Comparison of ENCODE assay signal across 9 mouse cellular contexts in genomic region chr10:121506731-121507583, GRCm38 (mm10). TPM values are rescaled to one million over a fixed set of nuclear protein-coding genes. Genes with fewer than 3 reads are reported as not detected.
DNase-seq lines count a peak whose midpoint lies in the region; ATAC-seq and TF ChIP-seq lines count a peak whose summit lies in the region.
"Had no signal": no experiment of that assay in that cellular context is flagged by ENCODE, and none has a peak within 500 bp of the region (broad histone marks: within the 10 kb centered on the region; RNA-seq: fewer than 3 reads in every experiment).

No protein-coding gene starts in this region.

- H3K9me3 ChIP-seq in intestine, postnatal 0 days (ENCODE audit: control insufficient read depth): no peaks in the 10 kb centered on the region
- no peaks in the 10 kb centered on the region for H3K9me3 ChIP-seq in liver, embryonic 14.5 days (ENCODE audit: control insufficient read depth, low read length)
- H3K9me3 ChIP-seq in neural tube, embryonic 11.5 days (ENCODE audit: control insufficient read depth, low read length): no peaks in the 10 kb centered on the region
- H3K9me3 ChIP-seq: midbrain, embryonic 12.5 days had no signal

- H3K36me3 ChIP-seq in intestine, postnatal 0 days (ENCODE audit: control insufficient read depth, insufficient read depth): no peaks in the 10 kb centered on the region
- no peaks in the 10 kb centered on the region for H3K36me3 ChIP-seq in liver, embryonic 14.5 days (replicated peaks; ENCODE audit: control insufficient read depth, insufficient read depth, low read depth)
- H3K36me3 ChIP-seq in neural tube, embryonic 11.5 days (ENCODE audit: control insufficient read depth, insufficient read depth, low read length): no peaks in the 10 kb centered on the region
- H3K36me3 ChIP-seq: midbrain, embryonic 12.5 days had no signal

- 54% methylated on average over 29 of the region's 29 CpGs for WGBS in intestine, postnatal 0 days
- 47% methylated on average over 29 of the region's 29 CpGs for WGBS in liver, embryonic 14.5 days (ENCODE audit: insufficient replicate concordance)
- WGBS in neural tube, embryonic 11.5 days: 34% methylated on average over 29 of the region's 29 CpGs

- TF ChIP-seq EP300 in liver, embryonic 14.5 days (IDR thresholded peaks at IDR 0.05; ENCODE audit: low read depth): no peak

- H3K27me3 ChIP-seq in intestine, postnatal 0 days (replicated peaks; ENCODE audit: control insufficient read depth, insufficient read depth, low read length): no peaks in the 10 kb centered on the region
- no peaks in the 10 kb centered on the region for H3K27me3 ChIP-seq in liver, embryonic 14.5 days (ENCODE audit: control insufficient read depth, insufficient read depth, low read length)
- no peaks in the 10 kb centered on the region for H3K27me3 ChIP-seq in neural tube, embryonic 11.5 days (ENCODE audit: control insufficient read depth, insufficient read depth, low read length)

- no peak overlapping the region for H3K4me3 ChIP-seq in bone marrow macrophage, adult 2 months (ENCODE audit: insufficient read depth, low read length)
- H3K4me3 ChIP-seq in intestine, postnatal 0 days (ENCODE audit: low read depth, low read length): no peak overlapping the region
- H3K4me3 ChIP-seq in liver, embryonic 14.5 days (ENCODE audit: insufficient read depth in 1 of 2, low read depth in 2 of 2, low read length in 2 of 2): no peak overlapping the region
- H3K4me3 ChIP-seq in neural tube, embryonic 11.5 days (ENCODE audit: low read depth, low read length): no peak overlapping the region
- H3K4me3 ChIP-seq: midbrain, embryonic 12.5 days had no signal

- no peak for ATAC-seq in intestine, postnatal 0 days
- ATAC-seq in liver, embryonic 14.5 days (ENCODE audit: insufficient read depth): peak; percentile 44
- peak; percentile 51 for ATAC-seq in neural tube, embryonic 11.5 days (ENCODE audit: insufficient read depth, low FRiP score, low TSS enrichment)

- DNase-seq in heart, adult 11 months: peak; percentile 95
- DNase-seq in heart, adult 8-10 months (ENCODE audit: low spot score): no peak
- peak; percentile 63 for DNase-seq in gastrocnemius, postnatal 10 days
- DNase-seq in liver, embryonic 14.5 days (ENCODE audit: low read depth in 3 of 3, low spot score in 3 of 3): peak in 2 of 3 experiments; percentile 58 to 60
- DNase-seq in neural tube, embryonic 11.5 days (ENCODE audit: low spot score): peak; percentile 71
- DNase-seq in testis, postnatal 14 days (ENCODE audit: low spot score): peak; percentile 74

- no peak for TF ChIP-seq POLR2A in bone marrow macrophage, adult 2 months (IDR thresholded peaks at IDR 0.05; ENCODE audit: borderline replicate concordance, low read depth, low read length)

- no peak overlapping the region for H3K9ac ChIP-seq in intestine, postnatal 0 days (ENCODE audit: low read depth, low read length)
- H3K9ac ChIP-seq in liver, embryonic 14.5 days (replicated peaks): no peak overlapping the region
- H3K9ac ChIP-seq in neural tube, embryonic 11.5 days (ENCODE audit: low read length): no peak overlapping the region
- H3K9ac ChIP-seq: midbrain, embryonic 12.5 days had no signal

- H3K4me2 ChIP-seq in intestine, postnatal 0 days (replicated peaks; ENCODE audit: low read depth): no peak overlapping the region; the same call in 1 of the 2 replicates
- H3K4me2 ChIP-seq in liver, embryonic 14.5 days (ENCODE audit: low read depth): no peak overlapping the region
- no peak overlapping the region for H3K4me2 ChIP-seq in neural tube, embryonic 11.5 days (ENCODE audit: low read depth)
- H3K4me2 ChIP-seq: midbrain, embryonic 12.5 days had no signal

- H3K27ac ChIP-seq in bone marrow macrophage, adult 2 months (ENCODE audit: insufficient read depth, low read depth, low read length): peak overlapping the region; percentile 83
- H3K27ac ChIP-seq in intestine, postnatal 0 days (ENCODE audit: low read depth, low read length): peak overlapping the region; percentile 35; the same call in 1 of the 2 replicates
- H3K27ac ChIP-seq in liver, embryonic 14.5 days: peak overlapping the region; percentile 23; the same call in 1 of the 2 replicates
- H3K27ac ChIP-seq in neural tube, embryonic 11.5 days (ENCODE audit: low read depth, low read length): peak overlapping the region; percentile 63
- H3K27ac ChIP-seq: midbrain, embryonic 12.5 days had no signal

- H3K4me1 ChIP-seq in bone marrow macrophage, adult 2 months (ENCODE audit: control insufficient read depth, insufficient read depth, low read length): peaks cover 14% of the 10 kb centered on the region
- H3K4me1 ChIP-seq in intestine, postnatal 0 days (replicated peaks; ENCODE audit: control insufficient read depth, insufficient read depth, low read length): no peaks in the 10 kb centered on the region; the same call in 1 of the 2 replicates
- peaks cover 29 to 38% of the 10 kb centered on the region in 2 experiments for H3K4me1 ChIP-seq in liver, embryonic 14.5 days (replicated peaks; ENCODE audit: control insufficient read depth in 2 of 2, insufficient read depth in 2 of 2, low read length in 1 of 2)
- H3K4me1 ChIP-seq in neural tube, embryonic 11.5 days (ENCODE audit: control insufficient read depth, insufficient read depth, low read length): 0 out of 2 replicates have a peak, but pooled peaks cover 9% of the 10 kb centered on the region

- TF ChIP-seq CTCF in bone marrow macrophage, adult 2 months (IDR thresholded peaks at IDR 0.05; ENCODE audit: low read depth, low read length): no peak
- no peak for TF ChIP-seq CTCF in intestine, postnatal 0 days (IDR thresholded peaks at IDR 0.05; ENCODE audit: low read depth)
- no peak for TF ChIP-seq CTCF in liver, embryonic 14.5 days (IDR thresholded peaks at IDR 0.05; ENCODE audit: low read depth)

RNA-seq across cellular contexts. Expression of gene Rassf3, which starts 30.8 kb away (rescaled TPM):
- total RNA-seq in heart, adult 8-10 months (2022): 100 to 1,000 TPM; 131 to 151 (median 141) TPM
- 59.8 and 65.1 TPM in 2 replicates for polyA plus RNA-seq in bone marrow macrophage, adult 2 months (2012; ENCODE audit: insufficient read depth, insufficient read length, missing spikeins)
- total RNA-seq in gastrocnemius, postnatal 10 days (2021): 10 to 100 TPM; 53.4 to 54.4 TPM
- 16.7 and 18.1 TPM in 2 replicates for polyA plus RNA-seq in intestine, postnatal 0 days (2015; fragmentation: Nextera tagmentation; extraction: Ambion mirVana)
- polyA plus RNA-seq in liver, embryonic 14.5 days (2012; rRNA removed): 5.7 and 8.6 TPM in 2 replicates
- 7.9 and 10.8 TPM in 2 replicates for polyA plus RNA-seq in liver, embryonic 14.5 days (2014; fragmentation: Nextera tagmentation; extraction: Ambion mirVana)
- 10.8 and 10.9 TPM in 2 replicates for polyA plus RNA-seq in neural tube, embryonic 11.5 days (2014; fragmentation: Nextera tagmentation; extraction: Ambion mirVana)

Comparison
In these comparisons a context has a peak if more than half of its experiments do, and no peak if none do; other contexts are left out.
1. H3K27ac ChIP-seq: peak in every context shown above with its lines; median percentile 83 in bone marrow macrophage, adult 2 months; 63 in neural tube, embryonic 11.5 days; 35 in intestine, postnatal 0 days; 23 in liver, embryonic 14.5 days.